Mouse (Mus musculus) midbrain, embryonic 12.5 days (tissue): ENCODE measurements around the gene Maml2. TPM values are rescaled to one million over a fixed set of nuclear protein-coding genes. Genes with fewer than 3 reads are reported as not detected.

ENCODE experiments used
- microRNA-seq: library from miRNA; unstranded; fragments of <30 nt; microRNA quantifications from one replicate; pipeline ENCODE4, GENCODE M21; 2017
- polyA plus RNA-seq: library from polyadenylated mRNA; unstranded; fragments of >200 nt; fragmentation: Nextera tagmentation; extraction: Ambion mirVana; gene quantifications from 2 replicates; pipeline ENCODE4 v1.2.1, GENCODE M21; 2016

The Maml2 gene
- polyA plus RNA-seq, 1 experiment from 2014 or later, result 12.5 TPM

Small RNAs within 50 kb of the gene (microRNA-seq; reads per million reads assigned to microRNA genes)
- not detected for gene Gm22643

Other genes with a start within 250 kb of the Maml2 start
- gene Jrkl, start 52.1 kb upstream of the Maml2 start, polyA plus RNA-seq, result 12.8 and 14.0 TPM in 2 replicates
- gene Ccdc82, start 51.0 kb upstream of the Maml2 start, polyA plus RNA-seq, result 15.8 and 16.9 TPM in 2 replicates
- not detected in 2 replicates for gene Gm17571, start 148.8 kb downstream of the Maml2 start, polyA plus RNA-seq